Mouse (Mus musculus) lung, postnatal 0 days (tissue): Measurements from ENCODE around the gene Tlr5.

Experiments
- CTCF ChIP-seq: IDR thresholded peaks from 2 replicates; pipeline ENCODE4 v1.5.1; 2016; ENCODE audit warnings: antibody characterized with exemption, mild to moderate bottlenecking
- EP300 ChIP-seq: IDR thresholded peaks from 2 replicates; pipeline ENCODE4 v1.6.1; 2016; ENCODE audit warnings: antibody characterized with exemption, mild to moderate bottlenecking, control low read depth

DNA sequence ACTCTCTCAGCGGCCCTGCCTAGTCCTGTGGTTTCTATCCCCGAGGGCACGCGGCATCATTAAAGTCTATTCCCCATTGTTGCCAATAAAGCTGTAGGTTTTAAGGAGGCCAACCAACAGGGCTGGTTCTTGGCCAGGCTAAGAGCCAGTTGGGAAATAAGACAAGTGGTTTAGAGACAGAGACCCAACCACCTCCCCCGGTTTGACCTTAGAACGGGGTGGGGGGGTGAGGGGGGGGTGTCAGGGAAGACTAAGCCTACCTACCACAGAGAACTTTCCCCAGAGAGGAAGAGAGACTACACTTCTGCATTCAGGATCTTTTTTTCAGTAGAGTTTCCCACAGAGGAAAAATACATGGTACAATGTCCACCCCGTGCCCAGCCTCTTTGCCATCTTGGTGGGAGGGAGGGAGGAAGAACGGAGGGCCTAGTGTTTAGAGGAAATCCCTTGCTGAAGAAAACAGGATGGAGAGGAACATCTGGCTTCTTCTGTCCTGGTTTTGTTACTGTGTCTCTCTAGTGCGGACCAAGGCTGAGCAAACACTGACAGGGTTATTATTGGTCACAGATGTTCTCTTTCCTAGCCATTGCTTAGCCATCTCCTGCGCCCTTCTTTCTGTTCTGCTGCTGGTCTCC lies 17.0 kb upstream of the Tlr5 start:
- TF ChIP-seq CTCF (no peak), EP300 (no peak)
